Mouse (Mus musculus): ENCODE measurements at regions not wholly inside any gene's neighbourhood (a gene's known extent, or its start where the extent isn't known, plus 50 kb on each side); places are given as distances from the start of the nearest gene placed in this dataset.

DNA sequence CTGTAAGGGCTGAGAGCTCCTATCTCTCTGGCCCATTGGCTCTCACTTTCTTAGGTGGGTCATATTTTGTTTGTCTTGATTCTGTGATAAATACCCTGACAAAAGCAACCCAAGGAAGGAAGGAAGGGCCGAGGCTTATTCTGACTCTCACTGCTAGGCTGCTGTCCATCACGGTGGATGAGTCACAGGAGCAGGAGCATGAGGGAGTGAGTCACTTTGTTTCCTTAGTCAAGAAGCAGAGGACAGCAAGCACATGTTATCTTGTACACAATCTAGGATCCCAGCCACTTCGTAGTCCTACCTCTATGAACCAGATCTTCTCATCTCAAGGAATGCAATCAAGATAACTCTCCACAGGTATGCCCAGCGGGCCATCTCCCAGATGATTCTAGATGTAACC, 69.9 kb downstream of the Atp6v1g3 start:
- H3K4me3 ChIP-seq (ENCODE audit: low read depth, low read length), result no peak overlapping the region
- ATAC-seq, result no peak
- H3K4me1 ChIP-seq (ENCODE audit: control insufficient read depth, insufficient read depth, low read length), result no peaks in the 10 kb centered on the region
- no peak overlapping the region for H3K27ac ChIP-seq (ENCODE audit: low read length)
- 92% methylated on average over 4 of the region's 4 CpGs for WGBS
- no peaks in the 10 kb centered on the region for H3K36me3 ChIP-seq (ENCODE audit: control insufficient read depth, insufficient read depth, low read length)
- H3K27me3 ChIP-seq (ENCODE audit: control insufficient read depth, insufficient read depth, low read depth, low read length), result no peaks in the 10 kb centered on the region
- no peaks in the 10 kb centered on the region for H3K9me3 ChIP-seq (replicated peaks; ENCODE audit: control insufficient read depth, low read length, poor library complexity, severe bottlenecking)
- H3K9ac ChIP-seq (ENCODE audit: low read depth, low read length), result no peak overlapping the region
- no peak overlapping the region for H3K4me2 ChIP-seq (ENCODE audit: low read length)

- H3K27ac ChIP-seq (ENCODE audit: low read length), result no peak overlapping the region
- no peaks in the 10 kb centered on the region for H3K9me3 ChIP-seq (replicated peaks; ENCODE audit: control insufficient read depth, low read length, poor library complexity, severe bottlenecking)
- 88% methylated on average over 4 of the region's 4 CpGs for WGBS
- no peaks in the 10 kb centered on the region for H3K27me3 ChIP-seq (ENCODE audit: control insufficient read depth, insufficient read depth, low read depth, low read length)
- H3K4me1 ChIP-seq (ENCODE audit: control insufficient read depth, insufficient read depth, low read length), result no peaks in the 10 kb centered on the region
- no peak for ATAC-seq
- no peak overlapping the region for H3K4me2 ChIP-seq (ENCODE audit: low read length)
- H3K36me3 ChIP-seq (ENCODE audit: control insufficient read depth, insufficient read depth, low read length), result no peaks in the 10 kb centered on the region
- H3K4me3 ChIP-seq (ENCODE audit: low read depth, low read length), result no peak overlapping the region
- no peak overlapping the region for H3K9ac ChIP-seq (ENCODE audit: low read depth, low read length)
These were observed 71.4 kb downstream of the Atp6v1g3 start for GRCm38 (mm10) chr1:138344920-138345319.

GRCm38 (mm10) chr1:138345992-138346391, 72.5 kb downstream of the Atp6v1g3 start:
- Histone ChIP-seq H3K4me1 (ENCODE audit: control insufficient read depth, insufficient read depth, low read length) (no peaks in the 10 kb centered on the region), H3K27me3 (ENCODE audit: control insufficient read depth, insufficient read depth, low read depth, low read length) (no peaks in the 10 kb centered on the region), H3K27ac (ENCODE audit: low read length) (peak overlapping the region; percentile 73), H3K9ac (ENCODE audit: low read depth, low read length) (peak overlapping the region; percentile 48; the same call in 1 of the 2 replicates), H3K4me3 (ENCODE audit: low read depth, low read length) (peak overlapping the region; percentile 24), H3K4me2 (ENCODE audit: low read length) (peak overlapping the region; percentile 53), H3K9me3 (replicated peaks; ENCODE audit: control insufficient read depth, low read length, poor library complexity, severe bottlenecking) (no peaks in the 10 kb centered on the region), H3K36me3 (ENCODE audit: control insufficient read depth, insufficient read depth, low read length) (no peaks in the 10 kb centered on the region)
- WGBS, result 7% methylated on average over 10 of the region's 10 CpGs
- ATAC-seq, result peak; percentile 90

DNA sequence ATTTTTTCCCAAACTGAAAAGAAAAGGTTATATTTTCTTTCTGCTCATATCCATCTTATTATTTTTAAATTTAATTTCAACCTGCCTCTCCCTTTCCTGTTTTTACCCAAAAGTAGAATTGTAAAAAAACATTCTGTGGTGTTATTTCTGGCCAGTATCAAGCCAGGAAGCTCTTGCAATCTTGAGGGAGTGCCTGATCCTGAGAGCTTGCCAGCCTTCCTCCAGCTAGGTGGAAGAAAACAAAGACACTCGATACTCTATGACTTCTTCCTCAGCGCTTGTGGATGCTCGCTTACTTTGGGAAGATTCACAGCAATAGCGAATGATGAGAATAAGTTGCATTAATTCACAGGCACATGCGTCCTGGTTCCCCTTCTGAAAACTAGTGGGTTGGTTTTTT, 73.4 kb downstream of the Atp6v1g3 start:
- no peak overlapping the region; the same call in 1 of the 2 replicates for H3K9ac ChIP-seq (ENCODE audit: low read depth, low read length)
- H3K27ac ChIP-seq (ENCODE audit: low read length), result no peak overlapping the region
- H3K4me1 ChIP-seq (ENCODE audit: control insufficient read depth, insufficient read depth, low read length), result no peaks in the 10 kb centered on the region
- WGBS, result 82% methylated on average over 5 of the region's 5 CpGs
- no peak for ATAC-seq
- no peaks in the 10 kb centered on the region for H3K27me3 ChIP-seq (ENCODE audit: control insufficient read depth, insufficient read depth, low read depth, low read length)
- no peaks in the 10 kb centered on the region for H3K36me3 ChIP-seq (ENCODE audit: control insufficient read depth, insufficient read depth, low read length)
- no peak overlapping the region for H3K4me2 ChIP-seq (ENCODE audit: low read length)
- H3K9me3 ChIP-seq (replicated peaks; ENCODE audit: control insufficient read depth, low read length, poor library complexity, severe bottlenecking), result no peaks in the 10 kb centered on the region
- no peak overlapping the region for H3K4me3 ChIP-seq (ENCODE audit: low read depth, low read length)

DNA sequence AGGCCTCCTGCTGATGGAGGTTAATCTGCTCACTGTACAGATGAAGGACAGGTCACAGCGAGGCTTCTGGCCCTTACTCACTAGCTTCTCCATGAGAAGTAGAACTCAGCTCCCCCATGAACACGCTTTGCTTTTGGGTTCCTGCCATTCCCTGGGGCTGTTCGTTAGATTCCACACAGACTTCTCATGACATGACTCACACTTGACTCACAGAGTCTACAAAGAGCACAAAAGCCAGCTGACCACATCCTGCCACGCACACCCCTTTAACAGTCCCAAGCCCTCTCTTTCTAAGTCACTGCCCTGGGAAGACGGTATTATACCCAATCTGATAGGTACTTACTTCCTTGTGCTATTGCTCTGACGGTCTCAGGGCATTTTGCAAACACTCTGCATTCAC, 74.9 kb downstream of the Atp6v1g3 start:
- Histone ChIP-seq H3K27me3 (ENCODE audit: control insufficient read depth, insufficient read depth, low read depth, low read length) (no peaks in the 10 kb centered on the region), H3K4me1 (ENCODE audit: control insufficient read depth, insufficient read depth, low read length) (no peaks in the 10 kb centered on the region), H3K9me3 (replicated peaks; ENCODE audit: control insufficient read depth, low read length, poor library complexity, severe bottlenecking) (no peaks in the 10 kb centered on the region), H3K36me3 (ENCODE audit: control insufficient read depth, insufficient read depth, low read length) (no peaks in the 10 kb centered on the region), H3K4me3 (ENCODE audit: low read depth, low read length) (no peak overlapping the region), H3K27ac (ENCODE audit: low read length) (no peak overlapping the region), H3K4me2 (ENCODE audit: low read length) (no peak overlapping the region), H3K9ac (ENCODE audit: low read depth, low read length) (no peak overlapping the region)
- no peak for ATAC-seq
- 63% methylated on average over 6 of the region's 6 CpGs for whole genome bisulfite sequencing

DNA sequence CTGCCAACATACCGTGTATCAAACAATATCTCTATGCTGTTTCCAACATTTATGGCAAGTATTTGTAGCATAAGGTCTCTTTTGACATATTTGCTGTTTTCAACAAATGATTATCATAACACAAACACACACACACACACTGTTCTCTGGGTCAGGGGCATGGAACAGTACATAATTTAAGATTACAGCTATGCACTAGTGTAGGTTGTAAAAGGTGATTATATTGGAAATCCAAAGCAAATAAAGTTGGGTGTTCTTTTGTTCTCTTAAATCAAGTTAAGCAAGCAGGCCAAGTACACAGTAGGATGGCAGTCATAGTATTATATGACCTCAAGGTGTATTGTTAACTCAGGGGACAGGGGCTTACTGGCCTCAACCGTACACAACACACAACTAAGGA, 75.6 kb downstream of the Atp6v1g3 start:
- Histone ChIP-seq H3K9ac (ENCODE audit: low read depth, low read length) (no peak overlapping the region), H3K27ac (ENCODE audit: low read length) (no peak overlapping the region), H3K4me1 (ENCODE audit: control insufficient read depth, insufficient read depth, low read length) (no peaks in the 10 kb centered on the region), H3K9me3 (replicated peaks; ENCODE audit: control insufficient read depth, low read length, poor library complexity, severe bottlenecking) (no peaks in the 10 kb centered on the region), H3K4me3 (ENCODE audit: low read depth, low read length) (no peak overlapping the region), H3K27me3 (ENCODE audit: control insufficient read depth, insufficient read depth, low read depth, low read length) (no peaks in the 10 kb centered on the region), H3K4me2 (ENCODE audit: low read length) (no peak overlapping the region), H3K36me3 (ENCODE audit: control insufficient read depth, insufficient read depth, low read length) (no peaks in the 10 kb centered on the region)
- ATAC-seq, result no peak
- WGBS, result 85% methylated on average over 2 of the region's 2 CpGs

DNA sequence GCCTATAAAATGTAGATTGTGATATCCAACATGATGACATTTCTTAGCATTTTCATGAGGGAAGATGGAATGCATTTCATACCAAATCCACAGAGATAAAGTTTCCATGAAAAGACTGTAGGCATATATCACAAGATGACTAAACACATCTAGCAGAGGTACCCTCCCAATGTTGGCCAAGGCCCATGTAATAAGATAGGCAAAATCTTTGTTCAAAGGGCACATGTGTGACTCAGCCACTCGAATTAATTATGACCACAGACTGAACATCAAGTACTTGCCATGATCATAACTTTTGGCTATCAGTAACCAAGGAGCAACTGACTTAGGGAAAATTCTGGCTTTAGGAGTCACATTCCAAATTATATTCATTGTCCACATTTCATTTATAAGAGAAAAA, 82.9 kb downstream of the Atp6v1g3 start:
- no peak overlapping the region for H3K9ac ChIP-seq (ENCODE audit: low read depth, low read length)
- ATAC-seq, result no peak
- 72% methylated on average over 1 of the region's 1 CpGs for WGBS
- no peaks in the 10 kb centered on the region for H3K4me1 ChIP-seq (ENCODE audit: control insufficient read depth, insufficient read depth, low read length)
- H3K27ac ChIP-seq (ENCODE audit: low read length), result no peak overlapping the region
- no peaks in the 10 kb centered on the region for H3K36me3 ChIP-seq (ENCODE audit: control insufficient read depth, insufficient read depth, low read length)
- H3K9me3 ChIP-seq (replicated peaks; ENCODE audit: control insufficient read depth, low read length, poor library complexity, severe bottlenecking), result no peaks in the 10 kb centered on the region
- no peaks in the 10 kb centered on the region for H3K27me3 ChIP-seq (ENCODE audit: control insufficient read depth, insufficient read depth, low read depth, low read length)
- H3K4me3 ChIP-seq (ENCODE audit: low read depth, low read length), result no peak overlapping the region
- no peak overlapping the region for H3K4me2 ChIP-seq (ENCODE audit: low read length)

DNA sequence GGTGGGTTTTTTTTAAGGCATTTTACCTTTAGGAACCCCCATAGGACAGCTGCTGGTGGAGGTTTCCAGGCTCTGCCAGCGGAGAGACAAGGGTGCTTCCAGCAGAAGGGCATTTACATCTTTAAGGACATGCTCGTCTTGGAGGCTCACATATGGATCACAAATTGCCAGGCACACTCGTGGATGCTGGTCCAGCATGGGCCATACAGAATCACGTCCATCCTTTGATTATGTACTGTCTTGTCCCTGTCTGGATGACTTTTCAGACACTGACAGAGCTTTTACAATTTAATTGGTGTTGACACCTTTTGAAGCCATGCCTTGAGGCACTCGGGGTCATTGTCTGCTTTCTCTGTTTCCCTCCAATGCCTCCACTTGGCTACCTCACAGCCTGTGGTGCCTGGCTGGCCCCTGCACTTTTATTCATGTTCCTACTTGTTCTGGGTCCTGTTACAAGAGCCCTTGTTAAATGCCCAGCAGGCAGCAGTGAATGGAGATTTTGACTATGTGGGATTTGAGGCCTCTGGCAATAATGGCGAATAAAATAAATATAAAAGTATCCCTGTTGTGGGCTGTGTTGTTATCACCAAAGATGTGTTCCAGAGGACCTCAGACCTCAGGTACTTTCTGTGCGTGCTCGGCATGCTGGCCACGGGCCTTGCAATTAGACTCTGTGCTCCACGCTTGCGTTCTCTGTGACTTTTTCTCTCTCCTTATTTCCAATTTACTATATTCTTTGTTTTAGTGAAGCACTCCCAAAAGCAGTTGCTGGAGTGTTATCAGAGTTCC, 89.3 kb downstream of the Atp6v1g3 start:
- H3K9me3 ChIP-seq (replicated peaks; ENCODE audit: control insufficient read depth, low read length, poor library complexity, severe bottlenecking), result no peaks in the 10 kb centered on the region
- no peak overlapping the region for H3K4me2 ChIP-seq (ENCODE audit: low read length)
- H3K27me3 ChIP-seq (ENCODE audit: control insufficient read depth, insufficient read depth, low read depth, low read length), result no peaks in the 10 kb centered on the region
- H3K4me3 ChIP-seq (ENCODE audit: low read depth, low read length), result no peak overlapping the region
- H3K27ac ChIP-seq (ENCODE audit: low read length), result no peak overlapping the region; the same call in 1 of the 2 replicates
- WGBS, result 51% methylated on average over 11 of the region's 11 CpGs
- H3K9ac ChIP-seq (ENCODE audit: low read depth, low read length), result no peak overlapping the region
- no peaks in the 10 kb centered on the region for H3K4me1 ChIP-seq (ENCODE audit: control insufficient read depth, insufficient read depth, low read length)
- peak; percentile 80 for ATAC-seq
- no peaks in the 10 kb centered on the region for H3K36me3 ChIP-seq (ENCODE audit: control insufficient read depth, insufficient read depth, low read length)

DNA sequence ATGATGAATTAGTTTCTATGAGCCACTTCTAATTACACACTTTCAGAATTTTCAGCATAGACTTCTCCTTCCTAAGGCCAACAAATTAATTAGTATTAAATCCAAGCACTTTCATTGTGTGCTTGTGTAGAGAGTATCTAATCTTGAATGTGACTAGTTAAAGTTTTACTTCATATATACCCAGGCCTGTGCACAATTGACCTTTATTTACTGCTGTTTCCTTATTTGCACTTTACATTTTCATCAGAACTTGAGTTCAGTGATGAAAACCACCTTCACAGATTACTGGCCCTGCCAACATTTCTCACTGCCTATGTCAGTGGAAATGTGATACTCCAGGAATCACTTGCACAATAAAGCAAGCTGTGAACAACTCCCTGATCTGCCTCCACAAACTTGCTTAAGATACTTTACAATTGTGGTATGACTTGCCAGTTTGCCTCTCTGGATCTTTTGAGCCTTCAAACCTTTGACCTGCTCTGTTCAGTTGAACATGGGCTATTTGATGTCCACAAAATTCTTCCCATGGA, 96.5 kb downstream of the Atp6v1g3 start:
- H3K27ac ChIP-seq (ENCODE audit: low read length), result no peak overlapping the region
- H3K4me2 ChIP-seq (ENCODE audit: low read length), result no peak overlapping the region
- no peak overlapping the region for H3K4me3 ChIP-seq (ENCODE audit: low read depth, low read length)
- H3K27me3 ChIP-seq (ENCODE audit: control insufficient read depth, insufficient read depth, low read depth, low read length), result no peaks in the 10 kb centered on the region
- ATAC-seq, result no peak
- H3K9ac ChIP-seq (ENCODE audit: low read depth, low read length), result no peak overlapping the region
- H3K4me1 ChIP-seq (ENCODE audit: control insufficient read depth, insufficient read depth, low read length), result no peaks in the 10 kb centered on the region
- H3K36me3 ChIP-seq (ENCODE audit: control insufficient read depth, insufficient read depth, low read length), result no peaks in the 10 kb centered on the region
- no peaks in the 10 kb centered on the region for H3K9me3 ChIP-seq (replicated peaks; ENCODE audit: control insufficient read depth, low read length, poor library complexity, severe bottlenecking)

Data from midbrain, embryonic 16.5 days (tissue).